Mouse (Mus musculus) splenic B cell, adult 2 months (primary cell): Measurements from ENCODE around the gene Ccdc159.

Experiments
- DNase-seq: peaks from one replicate; pipeline ENCODE4 v3.0.0-alpha.2; 2011; ENCODE audit warnings: low read depth, low spot score
- H3K27me3 ChIP-seq: 2 replicates; pipeline ENCODE4 v1.6.1; 2012; ENCODE audit warnings: mild to moderate bottlenecking, low read length, moderate library complexity, mixed read lengths; ENCODE audit not compliant: control insufficient read depth, poor library complexity, insufficient read depth, severe bottlenecking
- H3K36me3 ChIP-seq: 2 replicates; pipeline ENCODE4 v1.6.1; 2012; ENCODE audit warnings: mild to moderate bottlenecking, low read length, moderate library complexity, mixed read lengths; ENCODE audit not compliant: control insufficient read depth, poor library complexity, insufficient read depth, severe bottlenecking

The Ccdc159 gene

GRCm38 (mm10) chr9:21927208-21927753, at the start of gene Ccdc159, which contains the start of gene Tmem205:
Gene Ccdc159, plus strand, starts transcription at chr9:21927471.
Gene Tmem205, minus strand, starts transcription at chr9:21927556.
- peak; percentile 38 for DNase-seq
- Histone ChIP-seq H3K27me3 (no peaks in the 10 kb centered on the region), H3K36me3 (no peaks in the 10 kb centered on the region)

- peak; percentile 27 for DNase-seq
- Histone ChIP-seq H3K36me3 (no peaks in the 10 kb centered on the region), H3K27me3 (no peaks in the 10 kb centered on the region)
Measured at GRCm38 (mm10) chr9:21889229-21889628, 38.0 kb upstream of the Ccdc159 start.

GRCm38 (mm10) chr9:21901223-21901820, 25.9 kb upstream of the Ccdc159 start:
- Histone ChIP-seq H3K27me3 (no peaks in the 10 kb centered on the region), H3K36me3 (no peaks in the 10 kb centered on the region)
- peak; percentile 78 for DNase-seq

DNA sequence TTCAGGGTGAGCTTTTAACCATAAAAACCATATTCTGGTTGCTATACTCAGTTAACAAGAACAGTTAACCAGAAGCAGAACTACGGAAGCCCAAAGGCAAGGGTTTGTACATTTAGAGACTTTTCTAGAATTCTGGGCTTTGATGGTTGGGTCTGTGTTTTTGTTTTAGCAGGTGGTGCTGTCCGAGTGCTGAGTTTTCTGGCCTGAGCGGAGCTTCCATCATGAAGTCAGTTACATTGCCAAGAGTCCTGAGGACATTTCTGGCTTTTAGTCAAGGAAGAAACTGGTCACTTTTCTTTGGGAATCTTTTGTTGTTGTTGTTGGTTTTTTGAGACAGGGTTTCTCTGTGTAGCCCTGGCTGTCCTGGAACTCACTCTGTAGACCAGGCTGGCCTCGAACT, 23.2 kb upstream of the Ccdc159 start:
- no peaks in the 10 kb centered on the region for H3K27me3 ChIP-seq
- no peaks in the 10 kb centered on the region for H3K36me3 ChIP-seq
- DNase-seq: no peak

- DNase-seq: no peak
- no peaks in the 10 kb centered on the region for H3K27me3 ChIP-seq
- H3K36me3 ChIP-seq: no peaks in the 10 kb centered on the region
Measured at GRCm38 (mm10) chr9:21908216-21908615, 19.1 kb upstream of the Ccdc159 start.

DNA sequence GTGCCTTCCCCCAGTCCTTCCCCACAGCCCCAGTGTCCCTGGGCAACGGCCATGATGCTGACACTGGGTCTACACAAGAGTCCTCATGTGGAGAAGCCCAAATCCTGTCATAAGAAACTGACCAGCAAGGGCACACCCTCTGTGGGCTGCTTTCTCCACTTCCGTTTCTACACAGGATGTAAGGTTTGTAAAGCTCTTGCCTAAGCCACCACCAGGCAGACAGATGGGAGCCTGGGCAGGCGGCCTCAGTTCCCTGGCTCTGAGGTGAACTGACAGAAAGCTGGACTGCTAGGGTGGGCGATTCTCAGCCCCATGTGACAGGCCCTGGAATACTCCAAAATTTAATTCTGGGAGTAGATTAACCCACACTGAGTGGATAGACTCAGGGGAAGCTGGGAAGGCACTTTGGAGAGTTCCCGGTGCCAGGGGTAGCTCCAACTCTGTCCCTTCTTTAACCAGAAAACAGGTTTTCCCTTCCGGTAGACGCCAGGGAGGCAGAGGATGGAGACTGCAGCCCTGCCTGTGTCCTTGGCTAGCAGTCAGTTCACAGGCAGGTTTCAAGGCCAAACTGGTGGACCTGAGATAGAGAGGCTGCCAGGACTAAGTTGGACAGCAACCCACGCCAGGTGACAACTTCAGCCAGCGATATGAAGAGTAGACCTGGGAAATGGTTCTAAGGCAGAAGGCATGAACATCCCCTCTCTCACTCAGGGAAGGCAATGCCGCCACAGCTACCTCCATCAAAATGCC, 17.6 kb upstream of the Ccdc159 start:
- no peaks in the 10 kb centered on the region for H3K27me3 ChIP-seq
- peak; percentile 18 for DNase-seq

GRCm38 (mm10) chr9:21916851-21917492, 10.3 kb upstream of the Ccdc159 start:
- DNase-seq: no peak
- Histone ChIP-seq H3K27me3 (no peaks in the 10 kb centered on the region), H3K36me3 (no peaks in the 10 kb centered on the region)

More for the DNA sequence above, 17.6 kb upstream of the Ccdc159 start:
- H3K36me3 ChIP-seq: no peaks in the 10 kb centered on the region

DNA sequence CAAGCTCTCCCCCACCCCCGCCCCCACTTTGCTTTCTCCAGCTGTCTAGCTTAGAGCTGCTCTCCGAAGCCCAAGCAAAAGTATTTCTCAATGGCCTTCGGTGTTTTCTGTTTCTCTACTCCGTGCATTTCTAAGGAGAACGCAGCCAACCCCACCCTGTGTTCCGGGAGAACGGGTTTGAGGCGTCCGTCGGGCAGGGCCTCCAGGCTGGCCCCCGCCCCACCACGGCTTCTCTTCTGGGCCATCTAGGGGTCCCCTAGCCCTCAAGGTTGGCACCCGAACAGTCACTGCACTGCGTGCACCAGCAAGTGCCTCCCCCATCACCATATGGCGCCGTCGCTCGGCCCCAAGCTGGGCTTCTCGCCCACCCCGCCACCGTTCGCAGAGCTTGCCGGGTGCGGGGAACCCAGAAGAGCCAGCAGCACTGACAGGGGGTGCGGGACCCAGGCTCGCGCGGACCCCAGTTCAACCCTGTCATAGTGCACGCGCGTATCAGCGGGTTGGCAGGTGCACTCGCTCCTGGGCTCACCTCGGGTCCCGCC, 9.7 kb upstream of the Ccdc159 start:
- DNase-seq: no peak

GRCm38 (mm10) chr9:21918035-21918592, 9.2 kb upstream of the Ccdc159 start, which contains the start of gene Rab3d:
Gene Rab3d, minus strand, starts transcription at chr9:21918192.
- Histone ChIP-seq H3K36me3 (no peaks in the 10 kb centered on the region), H3K27me3 (no peaks in the 10 kb centered on the region)
- DNase-seq: peak; percentile 96

More for the DNA sequence above, 9.7 kb upstream of the Ccdc159 start:
- no peaks in the 10 kb centered on the region for H3K36me3 ChIP-seq
- no peaks in the 10 kb centered on the region for H3K27me3 ChIP-seq

GRCm38 (mm10) chr9:21918692-21919384, 8.4 kb upstream of the Ccdc159 start:
- no peaks in the 10 kb centered on the region for H3K27me3 ChIP-seq

DNA sequence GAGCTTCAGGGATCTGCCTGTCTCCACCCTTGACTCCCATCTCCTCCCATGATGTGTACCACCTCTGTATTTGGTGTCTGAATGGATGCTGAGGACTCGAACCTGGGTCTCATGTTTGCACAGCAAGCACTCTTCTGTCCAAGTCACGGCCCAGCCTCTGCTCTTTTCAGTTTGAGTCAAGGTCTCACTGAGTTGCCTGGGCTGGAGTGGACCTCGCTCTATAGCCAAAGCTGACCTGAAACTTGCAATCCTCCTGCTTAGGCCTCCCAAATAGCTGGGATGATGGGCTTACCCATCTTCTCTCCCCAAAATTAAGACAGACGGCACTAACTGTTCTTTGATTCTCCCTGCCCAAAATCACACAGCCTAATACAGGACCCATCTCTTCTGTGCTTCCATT, 4.2 kb upstream of the Ccdc159 start:
- Histone ChIP-seq H3K36me3 (no peaks in the 10 kb centered on the region), H3K27me3 (no peaks in the 10 kb centered on the region)
- DNase-seq: no peak

More at GRCm38 (mm10) chr9:21918692-21919384, 8.4 kb upstream of the Ccdc159 start:
- DNase-seq: no peak
- H3K36me3 ChIP-seq: no peaks in the 10 kb centered on the region

- no peaks in the 10 kb centered on the region for H3K27me3 ChIP-seq
- H3K36me3 ChIP-seq: no peaks in the 10 kb centered on the region
- no peak for DNase-seq
Measured at GRCm38 (mm10) chr9:21923490-21924098, 3.7 kb upstream of the Ccdc159 start.

GRCm38 (mm10) chr9:21924099-21924493, 3.2 kb upstream of the Ccdc159 start:
- no peak for DNase-seq
- Histone ChIP-seq H3K36me3 (no peaks in the 10 kb centered on the region), H3K27me3 (no peaks in the 10 kb centered on the region)

GRCm38 (mm10) chr9:21925034-21925433, 2.2 kb upstream of the Ccdc159 start:
- DNase-seq: no peak
- H3K36me3 ChIP-seq: no peaks in the 10 kb centered on the region
- no peaks in the 10 kb centered on the region for H3K27me3 ChIP-seq
